Mouse (Mus musculus) kidney, embryonic 14.5 days (tissue): ENCODE results near the gene Fkbp15. TPM values are rescaled to one million over a fixed set of nuclear protein-coding genes. Genes with fewer than 3 reads are reported as not detected.

Experiments
- ATAC-seq: fragments of 200-750 bp; cut with Nextera tagmentation; 2 replicates; pipeline ENCODE4 v1.8.0; 2017; ENCODE audit warnings: moderate number of reproducible peaks, mild to moderate bottlenecking, moderate TSS enrichment, moderate library complexity; ENCODE audit not compliant: low FRiP score, low TSS enrichment
- H3K27ac ChIP-seq: fragments of 300-500 bp; sonication (generic); 2 replicates; pipeline ENCODE4 v1.5.1; 2014; ENCODE audit warnings: low read depth, mild to moderate bottlenecking, low read length, moderate library complexity, mixed read lengths
- H3K27me3 ChIP-seq: fragments of 300-500 bp; sonication (generic); 2 replicates; pipeline ENCODE4 v1.6.1; 2014; ENCODE audit warnings: mild to moderate bottlenecking, low read length; ENCODE audit not compliant: control insufficient read depth, insufficient read depth
- H3K36me3 ChIP-seq: fragments of 300-500 bp; sonication (generic); 2 replicates; pipeline ENCODE4 v1.6.1; 2014; ENCODE audit warnings: low read length, mixed read lengths; ENCODE audit not compliant: control insufficient read depth, insufficient read depth
- H3K4me1 ChIP-seq: fragments of 300-500 bp; sonication (generic); 2 replicates; pipeline ENCODE4 v1.6.1; 2014; ENCODE audit warnings: low read length, mixed read lengths; ENCODE audit not compliant: control insufficient read depth, insufficient read depth
- H3K4me2 ChIP-seq: fragments of 300-500 bp; sonication (generic); replicated peaks from 2 replicates; pipeline ENCODE4 v1.6.1; 2014; ENCODE audit warnings: low read depth, mild to moderate bottlenecking, low read length
- H3K4me3 ChIP-seq: fragments of 300-500 bp; sonication (generic); 2 replicates; pipeline ENCODE4 v1.5.1; 2014; ENCODE audit warnings: mild to moderate bottlenecking, low read length
- H3K9ac ChIP-seq: fragments of 300-500 bp; sonication (generic); 2 replicates; pipeline ENCODE4 v1.6.1; 2014; ENCODE audit warnings: low read depth, mild to moderate bottlenecking, low read length, moderate library complexity
- H3K9me3 ChIP-seq: fragments of 300-500 bp; sonication (generic); 2 replicates; pipeline ENCODE4 v1.6.1; 2016; ENCODE audit warnings: low read length; ENCODE audit not compliant: control insufficient read depth
- WGBS: fragments of 180-500 bp; shearing (Covaris S2); extraction: QIAGEN DNeasy Blood & Tissue Kit; methylation state at CpG from one replicate; pipeline ENCODE4 v1.1.7; 2014; 5-methylcytosine and 5-hydroxymethylcytosine counted together
- polyA plus RNA-seq: library from polyadenylated mRNA; unstranded; fragments of >200 nt; fragmentation: Nextera tagmentation; extraction: Ambion mirVana; gene quantifications from 2 replicates; pipeline ENCODE4 v1.2.1, GENCODE M21; 2014

The Fkbp15 gene
- polyA plus RNA-seq, 1 experiment from 2014 or later = 25.2 TPM

- Histone ChIP-seq H3K9ac (no peak overlapping the region), H3K9me3 (no peaks in the 10 kb centered on the region), H3K27ac (no peak overlapping the region), H3K4me2 (no peak overlapping the region), H3K27me3 (no peaks in the 10 kb centered on the region), H3K36me3 (no peaks in the 10 kb centered on the region), H3K4me1 (no peaks in the 10 kb centered on the region), H3K4me3 (no peak overlapping the region)
- no peak for ATAC-seq
- 70% methylated on average over 4 of the region's 4 CpGs for WGBS
These were observed 14.0 kb upstream of the Fkbp15 start for GRCm38 (mm10) chr4:62374342-62374741.

- H3K9me3 ChIP-seq = no peaks in the 10 kb centered on the region
- H3K36me3 ChIP-seq = no peaks in the 10 kb centered on the region
- H3K27me3 ChIP-seq = no peaks in the 10 kb centered on the region
- H3K4me3 ChIP-seq = no peak overlapping the region
- H3K4me2 ChIP-seq = no peak overlapping the region
- 61% methylated on average over 7 of the region's 7 CpGs for WGBS
- H3K4me1 ChIP-seq = no peaks in the 10 kb centered on the region
- ATAC-seq = no peak
- no peak overlapping the region for H3K27ac ChIP-seq
- no peak overlapping the region for H3K9ac ChIP-seq
These were observed 13.3 kb upstream of the Fkbp15 start for GRCm38 (mm10) chr4:62373668-62374067.

- no peaks in the 10 kb centered on the region for H3K9me3 ChIP-seq
- WGBS = 85% methylated on average over 9 of the region's 9 CpGs
- no peaks in the 10 kb centered on the region for H3K4me1 ChIP-seq
- no peaks in the 10 kb centered on the region for H3K36me3 ChIP-seq
- H3K27ac ChIP-seq = no peak overlapping the region
- no peak overlapping the region for H3K4me3 ChIP-seq
- H3K27me3 ChIP-seq = no peaks in the 10 kb centered on the region
- no peak overlapping the region for H3K9ac ChIP-seq
- H3K4me2 ChIP-seq = no peak overlapping the region
- ATAC-seq = no peak
These were observed 12.6 kb upstream of the Fkbp15 start for GRCm38 (mm10) chr4:62372818-62373520.

GRCm38 (mm10) chr4:62372410-62372809 is 12.1 kb upstream of the Fkbp15 start:
- no peaks in the 10 kb centered on the region for H3K4me1 ChIP-seq
- no peak overlapping the region for H3K4me3 ChIP-seq
- H3K36me3 ChIP-seq = no peaks in the 10 kb centered on the region
- no peak overlapping the region for H3K4me2 ChIP-seq
- H3K27ac ChIP-seq = no peak overlapping the region
- H3K9me3 ChIP-seq = no peaks in the 10 kb centered on the region
- WGBS = 45% methylated on average over 1 of the region's 1 CpGs
- no peak overlapping the region for H3K9ac ChIP-seq
- ATAC-seq = no peak
- H3K27me3 ChIP-seq = no peaks in the 10 kb centered on the region

GRCm38 (mm10) chr4:62369091-62369490 is 8.7 kb upstream of the Fkbp15 start:
- 86% methylated on average over 3 of the region's 3 CpGs for WGBS
- no peak for ATAC-seq
- H3K4me1 ChIP-seq = no peaks in the 10 kb centered on the region
- no peaks in the 10 kb centered on the region for H3K9me3 ChIP-seq
- H3K4me3 ChIP-seq = no peak overlapping the region
- H3K36me3 ChIP-seq = no peaks in the 10 kb centered on the region
- no peak overlapping the region for H3K9ac ChIP-seq
- H3K27me3 ChIP-seq = no peaks in the 10 kb centered on the region
- H3K4me2 ChIP-seq = no peak overlapping the region
- no peak overlapping the region for H3K27ac ChIP-seq

GRCm38 (mm10) chr4:62367586-62367985 is 7.2 kb upstream of the Fkbp15 start:
- no peak overlapping the region for H3K27ac ChIP-seq
- H3K9me3 ChIP-seq = no peaks in the 10 kb centered on the region
- no peaks in the 10 kb centered on the region for H3K27me3 ChIP-seq
- no peak overlapping the region for H3K4me3 ChIP-seq
- H3K4me2 ChIP-seq = no peak overlapping the region
- H3K36me3 ChIP-seq = no peaks in the 10 kb centered on the region
- no peak for ATAC-seq
- H3K4me1 ChIP-seq = no peaks in the 10 kb centered on the region
- 84% methylated on average over 6 of the region's 6 CpGs for WGBS
- no peak overlapping the region for H3K9ac ChIP-seq

GRCm38 (mm10) chr4:62366291-62366690 is 5.9 kb upstream of the Fkbp15 start:
- 78% methylated on average over 4 of the region's 4 CpGs for WGBS
- no peaks in the 10 kb centered on the region for H3K9me3 ChIP-seq
- no peaks in the 10 kb centered on the region for H3K27me3 ChIP-seq
- no peaks in the 10 kb centered on the region for H3K36me3 ChIP-seq
- H3K4me3 ChIP-seq = no peak overlapping the region
- no peak for ATAC-seq
- no peak overlapping the region for H3K27ac ChIP-seq
- no peak overlapping the region for H3K9ac ChIP-seq
- H3K4me1 ChIP-seq = peaks cover 6% of the 10 kb centered on the region; the same call in 1 of the 2 replicates
- no peak overlapping the region for H3K4me2 ChIP-seq

- 90% methylated on average over 8 of the region's 8 CpGs for WGBS
- H3K4me2 ChIP-seq = no peak overlapping the region
- H3K9ac ChIP-seq = no peak overlapping the region
- H3K27ac ChIP-seq = no peak overlapping the region
- H3K4me1 ChIP-seq = peaks cover 10% of the 10 kb centered on the region
- no peak for ATAC-seq
- no peaks in the 10 kb centered on the region for H3K9me3 ChIP-seq
- no peaks in the 10 kb centered on the region for H3K36me3 ChIP-seq
- no peaks in the 10 kb centered on the region for H3K27me3 ChIP-seq
- no peak overlapping the region for H3K4me3 ChIP-seq
These were observed 4.0 kb upstream of the Fkbp15 start for GRCm38 (mm10) chr4:62364299-62364698.

GRCm38 (mm10) chr4:62362437-62362836 is 2.1 kb upstream of the Fkbp15 start:
- Histone ChIP-seq H3K4me2 (no peak overlapping the region), H3K4me1 (peaks cover 13% of the 10 kb centered on the region), H3K4me3 (no peak overlapping the region), H3K27ac (no peak overlapping the region), H3K36me3 (no peaks in the 10 kb centered on the region), H3K9ac (no peak overlapping the region), H3K9me3 (no peaks in the 10 kb centered on the region), H3K27me3 (no peaks in the 10 kb centered on the region)
- ATAC-seq = no peak
- 79% methylated on average over 2 of the region's 2 CpGs for WGBS
